Mouse (Mus musculus): ENCODE data around the gene Tmprss6. TPM values are rescaled to one million over a fixed set of nuclear protein-coding genes. Genes with fewer than 3 reads are reported as not detected.

The Tmprss6 gene
- polyA plus RNA-seq, 1 experiment = 0.08 TPM

GRCm38 (mm10) chr15:78409570-78410052, 58.8 kb downstream of the Tmprss6 start:
- no peaks in the 10 kb centered on the region for H3K79me2 ChIP-seq (ENCODE audit: control insufficient read depth, insufficient read depth)
- no peak overlapping the region for H3K4me2 ChIP-seq (ENCODE audit: low read depth)
- H3K4me3 ChIP-seq = no peak overlapping the region
- no peak overlapping the region for H3ac ChIP-seq (ENCODE audit: control insufficient read depth, insufficient read length)
- TF ChIP-seq TCF3 (IDR thresholded peaks at IDR 0.05; ENCODE audit: insufficient read length, low read depth) (no peak), POLR2AphosphoS2 (IDR thresholded peaks at IDR 0.05; ENCODE audit: insufficient read length, low read depth) (no peak), CEBPB (IDR thresholded peaks at IDR 0.05; ENCODE audit: insufficient read depth, poor library complexity, severe bottlenecking) (no peak), POLR2A (IDR thresholded peaks at IDR 0.05; ENCODE audit: insufficient read length, low read depth) (no peak), SRF (IDR thresholded peaks at IDR 0.05; ENCODE audit: control insufficient read depth, insufficient read length, low read depth) (no peak), MYOD1 (IDR thresholded peaks at IDR 0.05; ENCODE audit: control insufficient read depth in 1 of 3, insufficient read length in 2 of 3, low read depth in 2 of 3) (no peak), E2F4 (IDR thresholded peaks at IDR 0.05; ENCODE audit: insufficient read depth) (no peak), MAX (IDR thresholded peaks at IDR 0.05; ENCODE audit: low read depth) (no peak), REST (IDR thresholded peaks at IDR 0.05; ENCODE audit: insufficient read depth, insufficient read length) (no peak), USF1 (IDR thresholded peaks at IDR 0.05; ENCODE audit: low read depth) (no peak), MYOG (IDR thresholded peaks at IDR 0.05; ENCODE audit: control insufficient read depth in 1 of 3, insufficient read depth in 1 of 3, insufficient read length in 2 of 3, low read depth in 2 of 3) (no peak), TCF12 (IDR thresholded peaks at IDR 0.05; ENCODE audit: insufficient read depth, poor library complexity, severe bottlenecking) (no peak)
- no peaks in the 10 kb centered on the region for H3K27me3 ChIP-seq (ENCODE audit: control insufficient read depth, insufficient read depth, insufficient read length)
- no peaks in the 10 kb centered on the region for H3K36me3 ChIP-seq (ENCODE audit: control insufficient read depth, insufficient read depth)

- Histone ChIP-seq H3K36me3 (ENCODE audit: control insufficient read depth, insufficient read depth) (no peaks in the 10 kb centered on the region), H3K27me3 (ENCODE audit: control insufficient read depth, insufficient read depth, insufficient read length) (no peaks in the 10 kb centered on the region), H3K79me2 (ENCODE audit: control insufficient read depth, insufficient read depth) (no peaks in the 10 kb centered on the region), H3ac (ENCODE audit: control insufficient read depth, insufficient read length) (peak within 1 kb of the TSS; percentile 1), H3K4me2 (ENCODE audit: low read depth) (peak within 1 kb of the TSS; percentile 98), H3K4me3 (peak within 1 kb of the TSS; percentile 45)
- no peak for TF ChIP-seq MYOD1 (IDR thresholded peaks at IDR 0.05; ENCODE audit: control insufficient read depth in 1 of 3, insufficient read length in 2 of 3, low read depth in 2 of 3)
- TF ChIP-seq E2F4 (IDR thresholded peaks at IDR 0.05; ENCODE audit: insufficient read depth) = peak; percentile 91
- peak; percentile 84 for TF ChIP-seq POLR2AphosphoS2 (IDR thresholded peaks at IDR 0.05; ENCODE audit: insufficient read length, low read depth)
- no peak for TF ChIP-seq CEBPB (IDR thresholded peaks at IDR 0.05; ENCODE audit: insufficient read depth, poor library complexity, severe bottlenecking)
- peak in 1 of 3 experiments; percentile 40 for TF ChIP-seq MYOG (IDR thresholded peaks at IDR 0.05; ENCODE audit: control insufficient read depth in 1 of 3, insufficient read depth in 1 of 3, insufficient read length in 2 of 3, low read depth in 2 of 3)
- no peak for TF ChIP-seq MAX (IDR thresholded peaks at IDR 0.05; ENCODE audit: low read depth)
- peak; percentile 85 for TF ChIP-seq POLR2A (IDR thresholded peaks at IDR 0.05; ENCODE audit: insufficient read length, low read depth)
- no peak for TF ChIP-seq USF1 (IDR thresholded peaks at IDR 0.05; ENCODE audit: low read depth)
- TF ChIP-seq TCF3 (IDR thresholded peaks at IDR 0.05; ENCODE audit: insufficient read length, low read depth) = no peak
- TF ChIP-seq TCF12 (IDR thresholded peaks at IDR 0.05; ENCODE audit: insufficient read depth, poor library complexity, severe bottlenecking) = no peak
- no peak for TF ChIP-seq REST (IDR thresholded peaks at IDR 0.05; ENCODE audit: insufficient read depth, insufficient read length)
- no peak for TF ChIP-seq SRF (IDR thresholded peaks at IDR 0.05; ENCODE audit: control insufficient read depth, insufficient read length, low read depth)
These were observed 62.0 kb downstream of the Tmprss6 start, which contains the start of gene Mpst for GRCm38 (mm10) chr15:78406293-78406934. Mpst (plus strand) TSS chr15:78406416.

GRCm38 (mm10) chr15:78405517-78406211, 62.8 kb downstream of the Tmprss6 start, which contains the start of gene Tst:
Tst (minus strand) TSS chr15:78405907.
- TF ChIP-seq MAX (IDR thresholded peaks at IDR 0.05; ENCODE audit: low read depth) (no peak), REST (IDR thresholded peaks at IDR 0.05; ENCODE audit: insufficient read depth, insufficient read length) (no peak), CEBPB (IDR thresholded peaks at IDR 0.05; ENCODE audit: insufficient read depth, poor library complexity, severe bottlenecking) (no peak), TCF12 (IDR thresholded peaks at IDR 0.05; ENCODE audit: insufficient read depth, poor library complexity, severe bottlenecking) (no peak)
- Histone ChIP-seq H3K36me3 (ENCODE audit: control insufficient read depth, insufficient read depth) (no peaks in the 10 kb centered on the region), H3K4me3 (peak within 1 kb of the TSS; percentile 45), H3K27me3 (ENCODE audit: control insufficient read depth, insufficient read depth, insufficient read length) (no peaks in the 10 kb centered on the region), H3K4me2 (ENCODE audit: low read depth) (peak within 1 kb of the TSS; percentile 98), H3ac (ENCODE audit: control insufficient read depth, insufficient read length) (peak within 1 kb of the TSS; percentile 1), H3K79me2 (ENCODE audit: control insufficient read depth, insufficient read depth) (no peaks in the 10 kb centered on the region)

GRCm38 (mm10) chr15:78405098-78405497, 63.3 kb downstream of the Tmprss6 start:
- peak overlapping the region; percentile 94 for H3K4me2 ChIP-seq (ENCODE audit: low read depth)
- H3ac ChIP-seq (ENCODE audit: control insufficient read depth, insufficient read length) = no peak overlapping the region
- no peaks in the 10 kb centered on the region for H3K36me3 ChIP-seq (ENCODE audit: control insufficient read depth, insufficient read depth)
- H3K4me3 ChIP-seq = peak overlapping the region; percentile 45
- H3K79me2 ChIP-seq (ENCODE audit: control insufficient read depth, insufficient read depth) = no peaks in the 10 kb centered on the region
- no peak for TF ChIP-seq MAX (IDR thresholded peaks at IDR 0.05; ENCODE audit: low read depth)
- no peak for TF ChIP-seq POLR2AphosphoS2 (IDR thresholded peaks at IDR 0.05; ENCODE audit: insufficient read length, low read depth)
- no peak for TF ChIP-seq POLR2A (IDR thresholded peaks at IDR 0.05; ENCODE audit: insufficient read length, low read depth)
- TF ChIP-seq SRF (IDR thresholded peaks at IDR 0.05; ENCODE audit: control insufficient read depth, insufficient read length, low read depth) = no peak
- TF ChIP-seq USF1 (IDR thresholded peaks at IDR 0.05; ENCODE audit: low read depth) = no peak
- TF ChIP-seq TCF3 (IDR thresholded peaks at IDR 0.05; ENCODE audit: insufficient read length, low read depth) = no peak
- no peak for TF ChIP-seq TCF12 (IDR thresholded peaks at IDR 0.05; ENCODE audit: insufficient read depth, poor library complexity, severe bottlenecking)
- TF ChIP-seq REST (IDR thresholded peaks at IDR 0.05; ENCODE audit: insufficient read depth, insufficient read length) = no peak
- TF ChIP-seq MYOD1 (IDR thresholded peaks at IDR 0.05; ENCODE audit: control insufficient read depth in 1 of 3, insufficient read length in 2 of 3, low read depth in 2 of 3) = no peak
- no peak for TF ChIP-seq CEBPB (IDR thresholded peaks at IDR 0.05; ENCODE audit: insufficient read depth, poor library complexity, severe bottlenecking)
- H3K27me3 ChIP-seq (ENCODE audit: control insufficient read depth, insufficient read depth, insufficient read length) = no peaks in the 10 kb centered on the region
